Mouse (Mus musculus): ENCODE data around the gene AL731706.2.
A peak's percentile ranks its signal among the peaks of the same experiment; 100 is the strongest.
"Not testable (repeated sequence)": the region's sequence is repeated elsewhere in the genome, so short reads cannot be mapped to it uniquely, and the experiment has no call there.

Gene AL731706.2

GRCm38 (mm10) chr2:136885579-136885978 is at the start of gene AL731706.2:
Gene AL731706.2 (minus strand): TSS chr2:136885679.
- DNase-seq (ENCODE audit: low spot score): no peak

GRCm38 (mm10) chr2:136921003-136921408 is 35.5 kb upstream of the AL731706.2 start:
- DNase-seq (ENCODE audit: low spot score): no peak

GRCm38 (mm10) chr2:136920257-136920993 is 34.9 kb upstream of the AL731706.2 start:
- DNase-seq (ENCODE audit: low spot score): no peak

DNA sequence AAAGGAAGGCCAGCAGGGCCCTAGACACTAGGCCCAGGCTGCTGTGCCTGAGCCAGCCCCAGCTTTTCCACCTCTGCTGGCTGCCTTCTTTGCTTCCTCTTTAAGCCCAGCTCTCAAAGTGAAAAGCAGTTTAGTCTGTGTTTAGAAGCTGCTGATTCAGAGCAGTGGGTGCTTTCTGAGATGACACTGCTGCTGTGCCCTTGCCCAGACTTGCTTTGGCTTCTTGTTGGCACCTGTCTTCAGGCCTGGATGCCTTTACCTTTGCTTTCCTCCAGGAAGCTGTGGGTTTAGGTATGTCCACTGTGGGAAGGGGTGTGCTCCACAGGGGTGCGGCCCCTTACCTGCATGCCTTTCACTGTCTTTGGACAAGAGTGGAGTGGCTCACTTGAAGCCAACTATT is 34.0 kb upstream of the AL731706.2 start:
- no peak for DNase-seq (ENCODE audit: low spot score)

GRCm38 (mm10) chr2:136914334-136914902 is 28.9 kb upstream of the AL731706.2 start:
- DNase-seq (ENCODE audit: low spot score): no peak

GRCm38 (mm10) chr2:136913021-136913420 is 27.5 kb upstream of the AL731706.2 start:
- DNase-seq (ENCODE audit: low spot score): no peak

- DNase-seq (ENCODE audit: low spot score): no peak
Observed at GRCm38 (mm10) chr2:136911958-136912411, 26.5 kb upstream of the AL731706.2 start.

DNA sequence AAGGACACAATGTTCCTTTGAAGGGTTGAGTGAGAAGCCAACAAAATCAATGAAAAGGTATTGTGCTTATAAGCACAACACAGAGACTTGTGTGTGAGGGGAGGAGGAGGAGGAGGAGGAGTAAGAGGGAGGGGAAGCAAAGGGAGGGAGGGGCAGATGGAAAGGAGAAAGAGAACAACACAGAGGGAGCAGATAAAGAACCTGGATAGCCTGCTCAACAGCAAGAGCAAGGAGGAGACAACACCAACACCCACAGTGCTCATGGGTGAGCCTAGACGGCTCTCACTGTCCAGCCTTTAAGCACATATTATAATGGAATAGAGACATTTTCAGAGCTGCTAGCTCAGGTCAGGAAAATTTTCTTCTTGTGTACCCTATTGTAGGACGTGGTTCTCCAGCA is 23.8 kb upstream of the AL731706.2 start:
- no peak for DNase-seq (ENCODE audit: low spot score)

DNA sequence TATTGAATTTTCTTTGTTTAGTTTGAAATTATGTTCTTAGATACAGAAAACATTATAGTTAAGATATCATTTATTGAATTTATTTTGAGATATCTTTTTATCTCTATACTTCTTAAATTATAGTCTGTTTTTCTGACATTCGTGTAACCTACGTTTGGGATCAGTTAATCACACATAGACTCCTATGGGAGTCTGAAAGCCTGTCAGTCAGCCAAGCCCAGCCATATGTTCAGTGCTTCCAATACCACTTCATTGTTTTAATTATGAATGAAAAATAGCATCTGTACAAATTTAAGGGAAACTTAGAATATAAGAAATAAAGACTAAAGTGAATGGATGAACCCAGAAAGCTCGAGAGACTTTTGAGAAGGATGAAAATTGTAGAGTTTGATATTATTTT is 23.1 kb upstream of the AL731706.2 start:
- DNase-seq (ENCODE audit: low spot score): no peak

GRCm38 (mm10) chr2:136896131-136896530 is 10.7 kb upstream of the AL731706.2 start:
- no peak for DNase-seq (ENCODE audit: low spot score)

- DNase-seq (ENCODE audit: low spot score): no peak
Observed at GRCm38 (mm10) chr2:136894494-136894893, 9.0 kb upstream of the AL731706.2 start.

DNA sequence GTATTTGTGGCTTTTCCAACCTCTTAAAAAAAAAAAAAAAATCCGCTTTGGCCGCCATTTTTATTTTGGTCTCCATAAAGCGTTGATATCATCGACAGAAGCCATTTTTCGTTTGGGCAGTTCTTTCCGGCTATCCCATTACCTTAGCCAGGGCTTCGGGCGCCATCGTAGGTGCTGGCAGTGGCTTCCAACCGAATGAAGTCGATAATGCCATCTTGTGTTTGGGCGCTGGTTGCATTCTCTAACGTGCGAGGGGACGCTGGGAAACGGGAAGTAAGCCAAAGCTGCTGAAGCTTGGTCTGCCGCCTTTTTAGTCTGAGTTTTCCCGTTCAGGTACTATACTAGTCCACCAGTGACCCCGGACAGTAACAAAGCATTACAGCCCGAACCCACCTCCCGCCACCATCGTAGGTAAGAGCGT is 6.5 kb upstream of the AL731706.2 start:
- peak; percentile 96 for DNase-seq (ENCODE audit: low spot score)

GRCm38 (mm10) chr2:136891068-136891950 is 5.8 kb upstream of the AL731706.2 start, which contains the start of the genes Slx4ip, AL731706.1 and Mkks:
Gene Slx4ip (plus strand): TSS chr2:136891218.
Gene AL731706.1 (minus strand): TSS chr2:136891389.
Gene Mkks (minus strand): TSS chr2:136891389.
- peak; percentile 99 for DNase-seq (ENCODE audit: low spot score)

- not testable (repeated sequence) for DNase-seq (ENCODE audit: low spot score)
Observed at GRCm38 (mm10) chr2:136890716-136891067, 5.2 kb upstream of the AL731706.2 start.

GRCm38 (mm10) chr2:136886846-136887245 is 1.4 kb upstream of the AL731706.2 start:
- DNase-seq (ENCODE audit: low spot score): no peak

DNA sequence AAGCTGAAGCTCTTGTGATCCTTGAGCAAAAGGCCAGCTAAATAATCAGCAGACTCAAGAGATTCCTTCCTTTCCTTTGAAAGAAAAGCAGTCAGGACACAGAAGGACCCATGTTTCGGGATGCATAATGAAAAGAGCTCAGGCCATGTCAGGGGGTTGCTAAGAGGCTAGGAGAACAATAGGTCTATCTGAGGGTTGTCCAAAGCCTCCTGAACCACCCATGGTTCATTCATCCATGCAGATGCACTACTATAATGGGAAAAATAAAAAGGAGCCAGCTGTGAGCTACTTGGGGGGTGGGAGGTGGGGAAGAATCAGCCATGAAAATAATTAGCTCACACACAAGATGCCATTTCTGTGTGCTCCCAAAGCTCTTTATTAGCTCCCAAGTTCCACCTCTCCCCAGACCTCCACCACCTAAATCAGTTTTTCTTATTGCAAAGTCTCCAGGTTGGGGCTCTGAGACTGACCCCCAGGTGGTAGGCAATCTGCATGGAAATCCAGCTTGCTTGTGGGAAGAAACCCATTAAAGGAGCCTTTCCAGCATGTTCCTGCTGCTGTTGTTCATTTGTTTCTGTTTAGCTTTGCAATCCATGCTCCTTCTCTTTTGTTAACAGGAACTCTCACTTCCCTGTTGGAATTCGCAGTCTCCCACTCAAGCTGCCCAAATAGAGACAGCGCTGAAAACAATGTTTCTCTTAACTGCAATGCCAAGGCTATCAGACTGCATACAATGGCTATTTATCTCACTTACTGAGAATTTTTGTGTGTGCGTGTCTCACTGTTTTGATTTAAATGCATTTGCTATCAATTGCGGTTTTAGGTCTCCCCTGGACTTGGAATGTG is 30.7 kb downstream of the AL731706.2 start:
- no peak for DNase-seq (ENCODE audit: low spot score)

DNA sequence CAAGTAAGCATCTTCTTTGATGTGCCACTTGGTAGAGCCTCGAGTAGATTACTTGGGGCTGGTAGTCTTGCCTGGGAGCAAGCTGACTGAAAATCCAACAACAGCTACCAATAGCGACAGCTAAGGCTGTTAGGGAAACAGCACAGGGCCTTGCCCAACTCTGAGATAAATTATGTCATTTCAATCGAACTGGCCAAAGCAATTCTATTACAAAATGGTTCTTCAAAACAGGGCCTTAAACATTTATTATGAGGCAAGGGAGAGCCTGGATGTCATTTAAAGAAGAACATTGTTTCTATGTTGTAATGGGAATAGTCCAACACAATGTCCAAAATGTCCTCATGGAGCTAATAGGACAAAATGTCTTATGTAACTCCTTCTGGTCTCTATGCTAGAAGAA is 35.1 kb downstream of the AL731706.2 start:
- no peak for DNase-seq (ENCODE audit: low spot score)

- DNase-seq (ENCODE audit: low spot score): no peak
Observed at GRCm38 (mm10) chr2:136837994-136838393, 47.5 kb downstream of the AL731706.2 start.

DNA sequence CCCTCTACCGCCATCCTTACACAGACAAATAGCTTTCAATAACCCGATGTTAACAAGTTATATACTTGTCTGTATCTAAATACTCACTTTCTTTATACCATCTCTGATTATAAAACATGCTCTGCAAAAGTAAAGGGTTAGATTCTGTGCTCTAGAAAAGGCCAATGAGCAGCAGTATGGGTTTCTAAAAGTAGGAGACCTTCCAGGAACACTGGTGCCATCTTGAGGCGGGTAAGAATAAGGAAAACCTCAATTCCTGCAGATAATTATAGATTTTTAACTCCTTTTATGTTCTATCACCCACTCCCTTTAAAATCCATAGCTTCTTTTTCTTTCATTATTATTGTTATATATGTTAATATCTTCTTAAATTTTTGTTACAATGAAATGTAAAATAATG is 49.6 kb downstream of the AL731706.2 start:
- no peak for DNase-seq (ENCODE audit: low spot score)

All from T-cell, adult 2 months (primary cell).